Mouse (Mus musculus) spleen, adult 12 weeks (tissue): ENCODE measurements around the gene Syn3.
"Not testable (repeated sequence)": the region's sequence is repeated elsewhere in the genome, so short reads cannot be mapped to it uniquely, and the experiment has no call there.

ENCODE experiments used
- DNase-seq: peaks from one replicate; pipeline ENCODE4 v3.0.0; 2022; ENCODE audit warnings: low spot score

Gene Syn3

DNA sequence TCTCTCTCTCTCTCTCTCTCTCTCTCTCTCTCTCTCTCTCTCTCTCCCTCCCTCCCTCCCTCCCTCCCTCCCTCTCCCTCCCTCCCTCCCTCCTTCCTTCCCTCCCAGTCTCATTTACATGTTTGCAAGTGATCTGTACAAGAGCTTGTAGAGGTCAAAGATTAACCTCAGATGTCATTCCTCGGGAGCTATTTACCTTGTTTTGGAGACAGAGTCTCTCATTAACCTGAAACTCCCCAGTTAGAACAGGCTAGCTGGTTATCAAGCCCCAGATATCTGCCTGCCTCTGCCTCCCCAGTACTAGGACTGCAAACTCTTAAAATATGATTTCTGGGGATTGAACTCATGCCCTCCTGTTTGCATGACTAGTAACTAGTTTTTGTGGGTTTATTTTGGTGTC is 348.6 kb downstream of the Syn3 start:
- no peak for DNase-seq

DNA sequence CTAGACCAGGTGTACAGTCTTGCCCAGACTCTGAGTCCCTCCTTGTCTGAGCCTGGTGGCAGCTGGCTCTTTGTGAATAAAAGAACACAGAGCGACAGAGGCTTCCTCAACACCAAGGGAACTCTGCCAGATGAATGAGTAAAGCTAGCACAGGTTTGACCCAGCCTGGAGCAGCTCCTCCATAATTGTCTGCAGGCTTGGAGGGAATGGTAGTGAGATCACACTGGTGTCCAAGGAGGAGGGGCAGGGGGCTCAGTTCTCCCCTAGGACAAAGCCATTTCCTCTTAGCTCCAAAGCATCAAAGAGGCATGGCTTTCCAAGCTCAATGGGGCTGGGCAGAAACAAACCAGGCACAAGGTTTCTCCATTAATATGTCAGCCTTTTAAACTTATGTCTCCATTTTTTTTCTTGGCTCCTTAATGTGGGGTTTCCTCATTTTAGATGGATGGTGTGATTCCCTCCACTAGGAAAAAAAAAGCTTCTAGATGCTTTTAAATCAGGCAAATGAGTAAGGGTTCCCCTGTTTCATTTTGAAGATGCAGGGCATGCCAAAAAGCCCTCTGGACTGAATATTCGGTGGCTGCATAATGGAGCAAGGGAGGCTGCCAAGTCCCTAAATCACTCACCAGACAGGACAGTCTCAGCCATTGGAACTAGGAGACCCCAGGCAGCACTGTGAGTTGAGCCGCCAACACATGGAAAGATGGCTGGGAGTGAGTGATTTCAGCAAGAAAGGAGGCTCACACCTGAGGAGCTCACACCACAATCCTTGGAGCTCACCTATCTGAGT is 349.5 kb downstream of the Syn3 start:
- no peak for DNase-seq

DNA sequence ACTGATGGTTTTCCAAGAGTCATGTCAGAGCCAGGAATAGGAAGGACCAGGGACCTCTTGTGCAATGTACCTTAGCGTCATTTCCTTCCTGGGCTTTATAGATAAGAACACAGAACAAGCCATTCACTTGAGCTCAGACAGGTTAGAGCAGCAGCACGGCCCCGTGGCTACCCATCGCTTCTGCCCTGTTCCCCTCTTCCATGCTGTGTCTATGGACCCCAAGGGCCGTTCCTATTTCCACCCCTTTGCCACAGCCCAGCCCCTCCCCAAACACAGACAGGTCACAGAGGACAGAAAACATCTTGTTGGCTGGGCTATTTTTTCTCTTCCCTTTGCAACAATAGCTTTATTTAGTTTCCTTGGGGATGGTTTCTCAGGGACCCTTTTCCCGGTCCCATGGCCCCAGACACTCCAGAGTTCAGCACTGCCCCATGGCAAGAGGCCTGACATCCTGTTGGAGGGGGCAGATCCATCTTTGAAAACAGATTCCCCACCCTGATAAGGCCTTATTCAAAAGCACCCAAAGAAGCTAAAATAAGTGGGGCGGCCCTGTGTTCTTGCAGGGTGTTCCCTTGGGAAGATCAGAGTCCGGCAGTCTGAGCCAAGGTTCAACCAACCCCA is 359.5 kb downstream of the Syn3 start:
- DNase-seq, result no peak

DNA sequence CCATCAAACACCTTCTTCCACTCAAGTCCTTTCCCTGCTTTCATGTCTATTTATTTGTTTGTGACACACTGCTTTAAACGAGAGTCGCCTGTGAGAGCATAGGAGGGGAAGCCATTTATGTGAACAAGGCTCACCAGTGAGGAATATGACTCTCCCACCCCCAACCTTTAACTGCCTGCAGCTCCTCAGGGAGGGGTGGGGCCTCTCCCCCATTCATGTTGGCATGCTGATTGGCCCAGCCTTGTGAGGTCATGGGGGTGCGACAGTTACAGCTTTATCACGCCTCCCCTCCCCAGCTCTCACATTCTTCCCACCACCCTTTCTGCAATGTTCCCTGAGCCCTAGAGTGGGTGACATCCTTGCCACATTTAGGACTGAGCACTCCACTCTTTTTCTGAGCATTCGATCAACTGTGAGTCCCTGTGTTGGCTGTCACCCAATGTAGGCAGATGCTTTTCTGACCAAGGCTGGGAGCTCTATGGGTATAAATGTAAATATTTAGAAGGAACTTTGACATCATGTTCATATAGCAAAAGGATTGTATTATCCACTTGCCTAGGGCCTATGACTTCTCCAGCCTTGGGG is 361.0 kb downstream of the Syn3 start:
- DNase-seq, result no peak

DNA sequence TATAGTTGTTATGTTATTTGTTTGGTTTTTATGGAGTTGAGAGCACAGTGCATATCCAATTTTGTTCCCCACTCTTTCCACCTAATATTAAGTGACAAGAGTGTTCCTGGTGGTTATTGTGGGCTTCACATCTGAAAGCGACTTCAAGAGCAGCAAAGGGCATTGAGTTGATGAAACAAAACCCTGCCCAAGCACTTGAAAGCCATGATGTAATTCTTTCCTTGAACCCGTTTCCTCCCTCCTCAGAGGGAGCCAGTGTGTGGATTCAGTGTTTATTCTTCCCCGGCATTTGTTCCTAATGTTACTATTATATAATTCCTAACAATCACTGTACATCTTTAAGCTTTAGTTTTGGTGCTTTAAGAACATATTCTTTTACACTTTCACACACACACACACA is 361.6 kb downstream of the Syn3 start:
- DNase-seq, result no peak

DNA sequence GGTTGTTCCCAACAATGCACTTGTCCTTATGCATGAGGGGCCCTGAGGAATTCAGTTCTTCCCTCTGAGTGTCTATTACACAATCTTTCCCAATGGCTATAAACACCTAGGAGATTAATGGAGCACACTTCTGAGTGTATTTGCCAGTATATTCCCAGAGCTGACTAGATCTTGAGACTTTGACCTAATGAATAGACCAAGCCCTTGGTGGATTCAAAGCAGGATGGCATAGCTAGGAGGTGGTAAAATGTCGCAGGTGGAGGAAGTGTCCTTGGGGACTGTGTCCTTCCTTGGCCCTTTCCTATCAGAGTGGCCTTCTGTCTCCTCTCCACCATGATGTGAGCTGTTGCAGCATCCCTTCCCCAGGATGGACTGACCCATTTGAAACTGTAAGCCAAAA is 362.4 kb downstream of the Syn3 start:
- no peak for DNase-seq

DNA sequence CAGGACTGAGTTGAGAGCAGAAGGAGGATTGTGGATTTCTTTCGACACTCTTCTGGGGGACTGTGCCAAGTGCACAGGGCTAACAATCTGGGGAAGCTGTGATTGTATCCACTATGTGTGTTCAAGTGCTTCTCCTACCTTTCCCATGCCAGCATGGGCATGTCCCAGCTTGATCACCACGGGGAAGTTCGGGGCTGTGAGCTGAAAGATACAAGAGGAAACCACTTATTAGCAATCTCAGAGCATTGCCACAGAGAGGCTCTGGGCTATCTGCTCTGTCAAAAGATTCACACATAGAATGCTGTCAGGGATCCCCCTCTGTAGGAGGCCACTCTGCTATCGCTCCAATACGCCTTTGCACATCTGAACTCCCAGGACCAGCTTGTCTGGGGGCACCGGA is 363.8 kb downstream of the Syn3 start:
- no peak for DNase-seq

DNA sequence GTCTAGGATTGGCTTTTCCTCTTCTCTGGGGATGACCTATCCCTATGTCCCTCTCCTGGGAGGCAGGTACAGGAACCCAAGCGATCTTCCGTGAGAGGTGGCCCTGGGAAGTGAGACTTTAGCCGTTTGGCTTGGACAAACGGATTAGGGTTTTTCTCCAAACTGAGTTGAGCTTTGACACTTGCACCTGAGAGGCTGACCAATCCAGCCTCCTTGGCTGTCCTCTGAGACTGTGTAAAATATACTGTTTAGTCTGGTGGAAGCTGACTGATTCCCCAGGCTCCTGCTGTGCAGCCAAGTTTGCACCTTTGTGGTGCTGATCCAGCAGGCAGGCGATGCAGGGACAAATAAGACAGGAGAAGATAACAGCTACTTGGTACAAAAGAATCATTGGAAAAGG is 364.4 kb downstream of the Syn3 start:
- no peak for DNase-seq

DNA sequence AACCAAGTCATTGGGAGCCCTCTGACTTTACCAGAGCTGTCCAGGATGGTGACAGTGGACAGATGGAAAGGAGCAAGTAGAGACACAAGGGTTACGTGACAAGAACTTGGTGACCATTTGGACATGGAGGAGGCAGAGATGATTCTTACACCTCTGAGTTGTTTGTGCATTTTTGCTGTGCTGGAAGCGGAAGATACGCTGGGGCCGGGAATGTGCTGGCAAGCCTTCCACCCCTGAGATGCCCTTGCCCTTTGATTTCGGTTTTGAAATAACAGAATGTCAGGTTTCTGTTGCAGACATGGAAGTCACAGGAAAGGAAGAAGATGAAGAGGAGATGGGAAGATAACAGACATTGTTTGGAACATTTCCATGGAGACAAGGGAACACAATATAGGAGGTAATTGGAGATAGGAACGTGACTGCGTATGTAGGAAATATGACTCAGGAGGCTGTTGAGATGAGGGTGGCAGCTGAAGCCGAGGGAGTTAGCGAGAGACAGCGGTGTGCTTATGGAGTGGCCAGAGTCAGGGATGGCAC is 366.2 kb downstream of the Syn3 start:
- DNase-seq, result no peak

DNA sequence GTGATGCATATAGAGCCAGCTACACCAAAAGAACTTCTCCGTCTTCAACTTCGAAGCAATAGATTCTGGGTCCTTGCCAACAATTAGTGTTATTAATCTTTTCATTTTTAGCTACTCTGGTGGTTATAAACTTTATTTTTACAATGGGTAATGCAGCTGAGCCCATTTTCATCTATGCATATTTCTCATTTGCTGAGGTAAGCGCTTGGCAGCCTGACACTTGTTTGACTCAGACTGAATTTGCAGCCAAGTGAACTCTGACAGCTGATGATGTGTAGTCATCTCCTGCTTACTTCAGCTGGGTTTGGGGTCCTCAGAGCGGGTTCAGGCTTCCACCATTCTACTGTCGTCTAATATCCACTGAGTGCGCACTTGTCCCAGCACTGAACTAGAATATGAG is 369.6 kb downstream of the Syn3 start:
- DNase-seq, result no peak

DNA sequence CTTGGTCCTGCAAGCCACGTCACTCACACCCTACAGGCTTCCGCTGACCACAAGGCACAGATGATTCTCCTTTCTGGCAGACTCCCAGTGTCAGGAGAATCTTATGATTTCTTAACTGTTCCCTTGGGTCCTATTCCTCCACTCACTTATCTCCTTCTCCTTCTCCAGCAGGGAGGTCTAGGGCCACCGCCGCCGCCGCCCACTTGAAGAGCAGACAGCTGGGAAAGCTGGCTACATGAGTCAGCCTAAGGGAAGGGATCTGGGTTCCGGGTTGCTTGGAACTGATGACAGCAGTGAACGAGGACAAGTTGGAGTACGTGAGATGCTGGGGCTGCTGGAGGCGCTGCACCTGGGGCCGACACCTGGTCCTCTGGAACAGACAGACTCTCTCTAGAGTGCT is 372.2 kb downstream of the Syn3 start:
- DNase-seq, result no peak

DNA sequence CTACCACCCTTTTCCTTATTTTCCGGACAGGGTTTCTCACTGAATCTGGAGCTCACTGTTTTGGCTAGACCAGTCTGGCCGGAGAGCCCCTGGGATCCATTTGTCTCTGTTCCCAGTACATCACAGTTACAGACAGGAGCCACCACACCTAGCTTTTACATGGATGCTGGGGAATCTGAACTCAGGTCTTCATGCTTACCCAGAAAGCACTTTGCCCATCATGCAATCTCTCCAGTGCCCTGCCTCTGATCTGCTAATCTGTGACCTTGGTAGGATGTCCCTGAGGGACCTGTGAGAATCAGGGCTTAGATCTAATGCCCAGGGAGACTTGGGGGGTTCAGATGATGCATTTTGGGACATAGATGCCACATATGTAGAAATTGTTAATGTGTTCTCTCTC is 373.3 kb downstream of the Syn3 start:
- DNase-seq, result no peak

DNA sequence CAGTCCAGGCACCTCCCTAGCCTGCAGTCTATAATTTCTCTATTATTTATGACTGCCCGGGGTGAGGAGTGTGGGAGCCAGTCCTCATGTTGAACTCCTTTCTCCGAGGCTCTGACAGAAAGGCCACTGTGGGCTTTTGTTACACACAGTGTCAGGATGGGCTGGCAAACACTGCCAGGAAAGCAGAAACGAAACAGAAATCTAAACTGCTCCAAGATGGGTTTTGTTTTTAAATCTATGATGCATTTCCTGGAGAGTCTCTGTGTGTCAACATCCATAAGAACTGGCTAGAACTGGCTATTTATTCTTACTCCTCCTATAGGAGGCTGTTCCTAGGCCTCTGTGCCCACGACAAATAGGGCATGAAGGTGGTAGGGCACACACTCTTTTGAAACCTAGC is 374.6 kb downstream of the Syn3 start:
- no peak for DNase-seq

DNA sequence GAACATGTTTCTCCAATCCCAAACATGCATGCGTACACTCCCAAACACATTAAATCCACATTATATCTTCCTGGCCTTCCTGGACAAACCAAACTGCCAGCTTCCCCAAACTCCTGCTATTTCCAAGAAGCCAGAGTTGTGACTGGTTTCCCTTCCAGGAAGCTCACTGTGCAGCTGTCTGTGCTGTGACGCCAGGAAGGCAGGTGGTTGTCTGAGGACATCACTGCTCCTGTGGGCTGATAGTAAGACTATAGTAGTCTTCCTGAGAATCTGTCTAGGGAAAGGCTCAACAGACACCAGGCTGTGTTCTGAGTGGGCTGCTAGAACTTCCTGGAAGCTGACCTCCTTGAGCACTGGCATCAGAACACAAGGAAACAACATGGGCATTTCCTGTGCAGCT is 375.5 kb downstream of the Syn3 start:
- DNase-seq, result no peak

DNA sequence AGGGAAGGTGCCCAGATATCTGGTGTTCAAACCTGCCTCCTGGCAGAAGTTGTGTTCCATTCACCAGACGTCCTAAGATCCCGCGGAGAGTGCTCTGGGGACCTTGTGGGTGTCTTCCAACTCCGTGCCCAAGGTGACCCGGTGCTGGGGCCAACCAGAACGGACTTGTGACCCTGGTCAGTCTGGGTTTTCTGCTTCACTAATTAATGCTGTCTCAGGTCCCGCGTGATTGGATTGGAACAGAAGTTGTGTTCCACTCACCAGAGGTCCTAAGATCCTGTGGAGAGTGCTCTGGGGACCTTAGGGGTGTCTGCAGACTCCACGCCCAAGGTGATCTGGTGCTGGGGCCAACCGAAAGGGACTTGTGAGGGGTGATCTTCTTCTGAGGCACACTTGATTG is 376.2 kb downstream of the Syn3 start:
- DNase-seq, result not testable (repeated sequence)

DNA sequence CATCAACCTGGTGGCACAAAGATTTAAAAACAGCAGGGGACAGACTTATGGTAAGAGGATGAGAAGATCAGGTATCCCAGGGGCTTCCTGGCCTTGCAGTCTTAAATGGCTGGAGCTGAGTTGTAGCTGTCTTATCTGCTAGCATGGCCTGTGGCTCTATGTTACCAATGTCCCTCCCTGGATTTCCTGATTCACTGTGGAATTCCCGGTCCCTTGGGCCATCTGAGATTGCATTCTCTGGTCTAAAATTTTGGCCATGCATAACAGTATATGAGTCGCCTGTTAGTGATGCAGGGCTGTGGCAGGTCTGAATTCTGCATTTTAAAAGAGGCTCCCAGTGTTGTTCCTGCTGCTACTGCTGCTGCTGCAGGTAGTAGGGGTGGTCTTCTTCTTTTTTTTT is 382.4 kb downstream of the Syn3 start:
- no peak for DNase-seq

DNA sequence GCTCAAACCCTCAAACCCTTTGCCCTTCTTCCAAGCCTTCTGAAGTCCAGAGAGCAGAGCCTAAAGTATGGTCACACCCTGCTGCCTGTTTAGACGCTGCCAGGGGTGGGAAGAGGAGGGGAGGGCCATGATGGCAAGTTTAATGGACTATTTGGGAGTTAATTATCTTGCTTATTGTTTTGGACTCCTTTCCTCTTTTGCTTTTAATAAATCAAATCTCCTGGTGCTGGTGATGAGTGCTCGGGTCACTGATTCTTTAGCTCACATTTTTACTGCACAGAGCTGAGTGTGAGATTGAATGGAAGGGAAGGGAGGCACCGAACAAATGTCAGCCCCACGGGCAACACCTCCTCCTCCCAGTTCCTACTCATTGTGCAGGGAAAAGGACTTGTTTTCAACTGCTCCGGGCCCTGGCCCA is 384.3 kb downstream of the Syn3 start:
- no peak for DNase-seq

DNA sequence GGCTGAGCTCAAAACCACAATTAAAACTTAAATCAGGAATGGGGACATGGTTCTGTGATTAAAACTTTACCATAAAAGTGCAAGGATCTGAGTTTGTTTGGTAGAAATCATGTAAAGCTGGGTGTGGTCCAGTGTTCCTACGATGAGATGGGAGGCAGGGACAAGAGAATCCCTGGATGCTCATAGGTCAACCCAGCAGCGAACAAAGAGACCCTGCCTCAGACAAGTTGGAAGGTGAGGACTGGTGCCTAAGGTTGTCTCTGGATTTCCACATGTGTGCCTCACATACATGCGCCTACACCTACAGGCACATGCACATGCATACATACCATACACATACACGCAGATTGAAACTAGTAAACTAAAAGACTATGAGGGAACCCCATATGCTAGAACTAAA is 389.9 kb downstream of the Syn3 start:
- no peak for DNase-seq

DNA sequence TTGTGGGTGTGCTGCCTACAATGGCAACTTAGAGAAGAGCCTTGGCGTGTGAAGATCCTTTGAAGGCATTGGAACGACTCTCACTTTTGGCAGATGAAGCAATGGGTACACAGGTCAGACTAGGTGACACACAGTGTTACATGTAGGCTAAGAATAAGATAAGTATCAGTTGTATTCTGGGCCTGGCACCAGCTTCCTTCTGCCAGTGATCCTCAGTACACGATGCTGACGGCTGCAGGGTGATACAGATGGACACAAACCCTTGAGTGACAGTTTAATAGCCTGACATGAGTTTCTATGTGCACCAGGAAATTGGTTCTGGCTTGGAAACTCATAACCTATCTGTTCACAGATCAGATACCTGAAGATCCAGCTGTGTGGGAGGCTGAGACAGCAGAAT is 391.0 kb downstream of the Syn3 start:
- no peak for DNase-seq

DNA sequence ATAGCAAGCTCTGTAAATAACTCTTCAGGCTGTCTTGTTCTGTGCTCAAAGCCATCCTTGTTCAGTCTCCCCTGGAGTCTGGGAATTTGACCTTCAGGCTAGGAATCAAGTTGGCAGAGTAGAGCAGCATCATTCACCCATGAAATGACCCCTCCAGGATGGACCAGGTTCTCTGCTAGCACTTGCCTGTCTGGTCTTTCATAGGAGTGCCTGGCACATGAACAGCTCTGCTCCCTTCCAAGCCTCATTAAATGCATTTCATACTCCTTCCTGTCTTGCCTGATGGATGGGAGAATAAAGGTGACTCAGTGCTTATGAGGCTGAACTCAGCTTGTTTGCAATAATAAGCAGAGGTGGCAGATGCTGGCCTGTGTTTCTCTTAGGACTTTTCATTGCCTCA is 394.7 kb downstream of the Syn3 start:
- no peak for DNase-seq

DNA sequence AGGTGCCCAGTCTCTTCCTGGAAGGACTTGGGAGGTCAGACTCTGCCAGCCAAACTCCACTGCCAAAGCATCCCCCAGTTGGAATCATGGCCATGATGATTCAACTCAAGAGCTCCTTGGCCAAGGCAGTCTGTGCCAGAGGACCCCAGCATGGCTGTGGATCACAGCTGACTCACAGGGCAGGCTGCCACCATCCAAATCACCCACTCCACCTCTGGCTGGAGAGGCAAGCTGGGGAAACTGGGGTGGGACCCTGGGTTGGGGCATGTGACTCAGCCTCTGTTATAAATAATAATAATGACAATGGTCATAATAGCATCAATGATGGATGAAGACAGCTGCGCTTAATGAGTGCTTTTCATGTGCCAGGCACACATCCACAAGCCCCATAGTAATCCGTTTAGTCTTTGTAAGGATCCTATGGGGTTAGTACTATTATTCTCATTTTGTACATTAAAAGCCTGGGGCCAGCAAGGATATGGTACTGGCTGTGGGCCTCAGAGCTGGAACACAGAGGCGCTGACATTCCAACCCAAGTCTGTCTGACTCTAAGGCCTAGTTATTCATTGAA is 398.3 kb downstream of the Syn3 start:
- DNase-seq, result no peak

DNA sequence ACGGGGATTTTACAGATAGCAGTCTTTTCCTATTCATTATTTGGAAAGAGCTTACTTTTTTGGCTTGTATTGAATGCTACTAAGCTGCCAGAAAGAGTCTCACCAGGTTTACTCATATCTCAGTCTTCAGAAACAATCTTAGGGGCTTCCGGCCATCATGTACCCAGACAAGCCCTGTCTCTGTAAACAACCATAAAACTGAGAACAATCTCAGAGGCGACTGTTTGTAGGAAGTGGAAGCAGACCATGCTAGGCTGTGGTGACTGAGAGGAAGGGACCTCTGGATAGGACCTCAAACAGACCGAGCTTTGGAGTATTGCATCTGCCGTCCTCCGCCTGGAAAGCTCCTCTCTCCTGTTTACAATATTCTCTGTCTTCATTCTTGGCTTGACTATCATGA is 400.3 kb downstream of the Syn3 start:
- DNase-seq, result no peak
